Mouse (Mus musculus) common myeloid progenitor, adult 5-6 weeks (primary cell): ENCODE measurements around the gene Kif9. TPM values are rescaled to one million over a fixed set of nuclear protein-coding genes. Genes with fewer than 3 reads are reported as not detected.

Experiments
- ATAC-seq: replicated peaks from 2 replicates; pipeline ENCODE4 v1.8.0; 2016; ENCODE audit warnings: low read depth, mild to moderate bottlenecking, moderate TSS enrichment, inconsistent platforms; ENCODE audit not compliant: poor library complexity, severe bottlenecking
- total RNA-seq: library from RNA; stranded (forward); fragments of 200-1000, 187-1606 nt; gene quantifications from 2 replicates; pipeline ENCODE4 v1.2.3, GENCODE M21; 2017

Kif9 gene
- total RNA-seq: 2.1 and 2.2 TPM in 2 replicates

DNA sequence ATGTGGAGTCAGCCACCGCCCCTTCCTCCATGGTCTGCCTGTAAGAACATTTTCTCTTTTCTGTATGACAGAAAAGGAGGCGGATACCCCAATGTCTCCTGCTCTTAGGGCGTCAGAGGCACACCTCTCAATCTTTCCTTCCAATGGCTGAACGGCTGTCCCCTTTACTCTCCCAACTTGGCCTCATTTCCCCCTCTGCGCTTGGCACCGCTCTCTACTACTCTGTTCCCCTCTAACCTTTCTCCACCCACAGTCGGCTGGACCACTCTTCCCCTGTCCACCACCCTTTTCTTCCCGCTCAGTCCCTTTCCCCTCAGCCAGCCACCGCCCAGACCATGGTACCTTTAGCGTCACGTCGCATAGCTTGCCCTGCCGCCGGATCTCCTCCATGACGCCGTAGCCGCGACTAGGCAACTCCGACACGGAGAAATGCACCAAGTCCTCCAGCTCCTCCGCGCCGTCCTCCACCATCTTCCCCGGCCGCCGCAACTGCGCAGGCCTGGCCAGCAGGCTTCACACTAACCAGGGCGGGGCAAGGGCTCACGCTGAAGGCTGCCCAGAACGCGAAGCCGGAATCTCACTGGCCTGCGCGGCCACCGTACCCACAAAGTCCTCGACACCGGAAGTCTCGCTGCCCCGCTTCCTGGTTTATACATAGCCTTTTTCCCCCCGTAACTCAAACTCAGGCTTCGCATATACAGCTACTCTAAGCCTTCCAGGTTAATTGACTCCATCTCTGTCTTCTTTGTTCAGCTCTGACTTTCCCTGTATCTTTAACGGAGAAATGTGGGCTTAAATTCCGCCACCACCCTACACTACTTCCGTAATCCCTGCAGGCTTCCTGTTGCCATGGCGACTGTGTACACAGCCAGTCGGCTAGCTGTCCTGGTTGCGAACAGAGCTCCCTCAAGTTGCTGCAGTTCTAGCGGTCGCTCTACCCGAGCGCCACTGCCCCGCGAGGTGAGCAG is at the start of gene Kif9, which contains the start of gene Klhl18:
Gene Kif9 (plus strand): TSS at position 835 of the 968 bp plus-strand sequence.
Gene Klhl18 (minus strand): TSS at position 571 of the 968 bp plus-strand sequence.
- ATAC-seq: peak; percentile 87

DNA sequence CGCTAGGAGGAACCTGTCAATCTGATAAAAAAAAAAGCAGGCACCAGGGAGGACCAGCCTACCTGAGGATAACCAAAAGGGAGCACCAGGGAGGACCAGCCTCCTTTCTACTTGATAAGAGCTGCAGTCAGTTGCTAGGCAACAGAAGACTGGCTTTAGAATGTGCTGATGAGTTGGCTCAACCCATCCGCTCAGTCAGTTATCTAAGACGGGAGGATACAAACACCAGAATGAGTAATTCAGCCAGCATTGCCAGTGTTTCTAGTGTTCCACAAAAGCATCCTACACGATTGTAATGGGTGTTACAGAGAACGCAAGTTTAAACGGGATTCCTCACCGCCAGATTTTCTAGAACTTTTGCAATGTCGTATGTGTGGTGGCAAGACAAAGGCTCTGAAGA is 45.5 kb upstream of the Kif9 start:
- no peak for ATAC-seq

DNA sequence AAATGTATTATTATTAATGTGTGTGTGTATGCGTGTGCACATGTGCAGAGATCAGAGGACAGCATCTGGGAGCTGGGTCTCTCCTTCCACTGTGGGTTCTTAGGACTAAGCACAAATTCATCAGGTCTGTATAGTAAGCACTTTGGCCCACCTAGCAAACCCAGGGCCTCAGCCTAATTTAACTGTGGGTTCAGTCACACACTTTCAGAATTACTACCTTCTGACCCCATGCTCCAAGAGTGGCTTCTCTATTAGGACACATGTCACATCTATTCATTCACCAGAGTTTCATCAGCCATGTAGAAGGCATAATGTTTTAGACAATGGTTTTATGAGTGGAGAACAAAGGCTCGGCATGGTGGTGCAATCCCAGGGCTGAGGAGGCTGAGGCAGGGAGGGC is 43.7 kb upstream of the Kif9 start:
- ATAC-seq: no peak

DNA sequence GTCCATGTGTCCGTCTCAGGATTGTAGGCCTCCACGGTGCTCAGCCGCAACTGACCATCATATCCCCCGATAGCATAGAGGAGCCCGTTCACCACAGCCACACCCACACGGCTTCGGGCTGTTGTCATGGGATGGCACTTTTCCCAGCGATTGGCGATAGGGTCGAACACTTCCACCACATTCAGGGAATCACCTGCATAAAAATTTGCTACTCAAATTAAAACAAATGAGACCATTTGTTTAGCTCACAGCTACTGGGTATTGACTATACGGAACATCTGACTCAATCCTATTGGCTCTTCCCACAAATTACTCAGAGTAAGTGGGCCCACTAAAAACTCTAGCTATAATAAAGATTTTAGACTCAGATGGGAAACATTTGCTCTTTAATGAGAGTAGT is 40.7 kb upstream of the Kif9 start:
- no peak for ATAC-seq

DNA sequence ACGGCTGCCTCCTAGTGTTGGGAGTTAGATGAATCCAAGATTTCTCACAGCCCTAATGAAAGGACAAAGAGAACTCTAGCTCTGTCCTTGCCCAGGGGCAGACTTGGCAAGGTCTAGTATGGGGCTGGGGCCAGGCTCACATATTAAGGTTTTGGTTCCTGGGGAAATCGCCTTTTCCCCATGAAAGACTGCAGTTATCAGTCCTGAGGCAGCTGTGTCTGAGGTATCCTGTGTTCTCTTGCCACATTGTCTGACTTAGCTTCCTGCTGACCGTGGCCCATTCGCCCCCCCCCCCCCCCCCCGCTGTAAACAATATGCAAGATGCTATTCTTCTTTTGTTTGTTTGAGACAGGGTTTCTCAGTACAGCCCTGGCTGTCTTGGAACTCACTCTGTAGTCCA is 36.7 kb upstream of the Kif9 start:
- peak; percentile 74 for ATAC-seq

DNA sequence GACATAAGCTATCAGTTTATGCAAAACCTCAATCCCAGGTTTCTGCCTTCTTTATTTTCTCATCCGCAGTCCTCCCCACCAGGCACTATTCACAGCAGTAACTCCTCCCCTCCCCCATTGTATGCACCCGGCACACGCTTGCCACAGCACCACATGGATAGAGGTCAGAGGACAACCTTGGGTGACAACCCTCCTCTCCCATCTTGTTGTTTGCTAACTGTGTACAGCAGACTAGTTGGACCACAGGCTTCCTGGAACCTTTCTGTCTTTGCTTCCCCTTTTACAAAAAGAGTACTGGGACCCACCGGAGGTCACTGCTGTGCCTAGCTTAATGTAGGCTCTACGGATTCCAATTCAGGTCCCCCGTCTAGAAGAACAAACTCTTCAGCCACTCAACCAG is 36.2 kb upstream of the Kif9 start:
- peak; percentile 84 for ATAC-seq

DNA sequence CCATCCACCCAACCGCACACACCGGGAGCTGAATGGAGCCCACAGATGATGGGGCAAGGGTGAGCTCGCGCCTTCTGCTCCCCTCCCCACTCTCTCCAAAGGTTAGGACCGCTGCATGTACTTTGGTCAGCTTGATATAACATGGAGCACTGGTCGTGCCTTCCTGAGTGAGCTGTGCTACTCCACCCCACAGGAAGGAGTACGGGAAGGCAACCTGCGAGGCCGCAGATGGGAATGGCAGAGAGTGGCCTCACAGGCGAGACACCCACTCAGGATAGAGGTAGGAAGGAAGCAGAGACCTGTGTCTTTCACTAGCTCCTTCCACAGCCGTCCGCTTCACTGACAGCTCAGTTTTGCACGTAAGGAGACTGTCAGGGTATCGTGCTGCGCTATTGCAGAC is 28.4 kb upstream of the Kif9 start:
- ATAC-seq: no peak

DNA sequence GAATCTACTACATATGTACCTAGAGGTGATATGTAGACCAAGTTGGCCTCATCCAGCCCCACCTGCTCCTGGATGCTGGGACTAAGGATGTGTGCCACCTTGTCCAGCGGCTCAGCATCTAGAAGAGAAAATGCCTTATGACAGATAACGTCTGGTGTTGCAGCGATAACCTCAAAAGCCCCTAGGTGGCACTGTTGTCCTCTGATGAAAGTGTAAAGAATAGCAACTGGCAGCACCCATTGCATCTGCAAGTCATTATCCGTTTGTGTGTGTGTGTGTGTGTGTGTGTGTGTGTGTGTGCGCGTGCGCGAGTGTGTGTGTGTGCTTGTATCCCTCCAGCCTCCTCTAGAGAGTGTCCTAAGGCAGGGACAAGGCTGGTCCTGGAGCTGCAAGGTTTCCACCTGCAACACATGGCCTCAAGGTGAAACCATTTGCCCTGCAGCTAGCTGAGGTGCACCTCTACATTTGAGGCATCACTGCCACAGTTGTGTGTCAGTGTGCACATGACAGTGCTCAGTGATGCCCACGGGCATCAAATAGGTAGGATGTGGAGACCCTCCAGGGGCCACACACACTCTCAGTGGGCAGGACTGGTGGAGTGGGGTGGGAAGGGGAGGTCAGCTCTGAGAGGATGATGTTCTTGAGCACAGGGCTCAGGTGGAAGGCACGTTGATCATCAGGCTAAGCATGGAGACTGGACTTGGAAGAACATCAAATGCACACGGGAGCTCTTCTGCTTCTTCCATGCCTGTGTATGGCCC is 27.7 kb upstream of the Kif9 start:
- peak; percentile 95 for ATAC-seq

DNA sequence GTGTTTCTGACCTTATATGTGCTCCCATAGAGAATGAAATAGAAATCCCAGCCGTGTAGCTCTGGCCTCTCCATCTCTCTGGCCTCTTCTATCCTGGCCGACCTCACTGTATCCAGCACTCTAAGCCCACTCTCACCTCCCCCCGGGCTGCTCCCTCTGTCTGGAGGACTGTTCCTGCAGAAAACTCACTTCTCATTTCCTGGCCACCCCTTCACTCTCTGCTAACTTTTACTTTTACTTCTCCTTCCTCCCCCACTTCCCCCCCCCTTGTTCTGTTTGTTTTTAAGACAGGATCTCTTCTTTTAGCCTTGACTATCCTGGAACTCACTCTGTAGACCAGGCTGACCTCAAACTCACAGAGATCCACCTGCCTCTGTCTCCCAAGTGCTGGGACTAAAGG is 24.2 kb upstream of the Kif9 start:
- peak; percentile 57 for ATAC-seq

DNA sequence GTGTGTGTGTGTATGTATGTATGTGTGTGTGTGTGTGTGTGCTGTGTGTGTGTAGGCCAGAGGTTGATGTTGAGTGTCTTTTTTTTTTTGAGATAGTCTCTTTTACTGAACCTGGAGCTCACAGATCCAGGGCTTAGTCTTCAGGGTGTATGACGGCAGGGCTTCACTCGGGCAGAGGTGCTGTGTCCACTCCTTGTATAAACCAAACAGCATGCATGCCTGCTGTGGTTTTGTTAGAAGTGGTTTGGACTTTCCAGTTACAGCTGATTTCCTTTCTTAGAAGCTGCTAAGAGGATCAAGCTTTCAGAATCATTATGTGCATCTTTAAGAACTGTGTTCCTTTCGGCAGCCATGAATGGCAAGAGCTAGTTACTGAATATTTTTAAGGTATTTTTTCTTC is 18.8 kb upstream of the Kif9 start:
- ATAC-seq: no peak

DNA sequence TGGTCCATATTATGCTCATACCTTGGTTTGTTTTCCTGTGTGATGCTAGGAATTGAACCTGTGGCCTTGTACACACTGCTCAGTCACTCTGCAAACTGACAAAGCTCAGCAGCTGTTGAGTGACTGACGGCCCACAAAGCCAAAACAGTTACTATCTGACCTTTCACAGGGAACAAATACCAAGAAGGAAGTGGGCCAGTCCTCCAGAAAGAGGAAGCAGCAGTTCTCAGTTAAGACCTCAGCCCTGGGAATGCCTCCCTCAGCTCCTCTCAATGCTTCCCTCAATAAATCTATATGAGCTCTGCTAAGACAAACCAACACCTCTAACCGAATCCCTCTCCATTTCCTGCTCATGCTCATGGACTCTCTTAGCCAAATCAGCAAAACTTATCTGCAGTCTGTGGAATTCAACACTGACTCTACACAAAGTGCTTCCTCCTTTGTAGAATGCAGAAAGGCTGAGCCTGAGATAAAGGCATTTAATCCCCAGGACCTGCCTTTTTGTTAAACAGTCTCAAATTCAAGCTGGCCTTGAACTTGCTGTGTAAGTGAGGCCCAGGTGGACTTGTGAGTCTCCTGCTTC is 17.5 kb upstream of the Kif9 start:
- ATAC-seq: peak; percentile 80

DNA sequence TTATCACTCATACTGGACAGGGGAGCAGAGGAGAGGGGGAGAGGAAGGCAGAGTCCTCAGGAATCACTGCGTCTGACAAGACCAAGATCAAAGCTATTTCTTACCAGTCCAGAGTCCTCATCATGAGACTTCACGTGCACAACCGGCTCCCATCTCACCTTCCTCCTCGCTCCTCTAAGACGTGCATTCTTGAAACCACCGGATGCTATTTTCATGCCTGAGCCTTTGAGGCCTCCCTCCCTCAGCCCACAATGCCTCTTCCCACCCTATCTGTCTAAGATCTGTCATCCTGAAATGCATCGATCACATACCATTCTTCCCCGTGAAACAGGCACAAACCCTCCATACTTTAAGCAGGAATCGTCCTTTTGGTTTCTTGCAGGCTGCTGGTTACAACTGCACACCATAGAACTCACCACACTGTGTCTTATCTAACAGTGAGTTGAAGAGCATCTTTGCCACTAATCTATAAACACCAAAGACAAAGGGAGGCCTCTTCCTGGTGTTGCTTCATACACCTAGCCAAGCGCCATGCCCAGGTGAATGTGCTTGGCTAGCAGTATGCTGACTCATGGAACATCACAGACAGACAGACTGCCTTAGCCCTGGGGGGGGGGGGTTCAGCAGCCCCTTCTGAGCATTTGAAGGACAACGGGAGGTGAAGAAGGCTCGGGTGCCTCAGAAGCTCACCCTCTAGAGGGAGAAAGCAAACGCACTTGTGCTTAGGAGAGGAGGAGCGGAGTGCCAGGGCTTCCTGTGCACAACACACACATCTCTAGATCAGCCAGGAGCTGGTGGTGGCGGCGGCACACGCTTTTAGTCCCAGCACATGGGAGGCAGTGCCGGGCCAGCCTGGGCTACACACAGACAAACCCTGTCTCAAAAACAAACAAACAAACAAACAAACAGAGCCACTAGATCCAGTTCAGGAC is 15.6 kb upstream of the Kif9 start:
- ATAC-seq: peak; percentile 8; the same call in 1 of the 2 replicates

DNA sequence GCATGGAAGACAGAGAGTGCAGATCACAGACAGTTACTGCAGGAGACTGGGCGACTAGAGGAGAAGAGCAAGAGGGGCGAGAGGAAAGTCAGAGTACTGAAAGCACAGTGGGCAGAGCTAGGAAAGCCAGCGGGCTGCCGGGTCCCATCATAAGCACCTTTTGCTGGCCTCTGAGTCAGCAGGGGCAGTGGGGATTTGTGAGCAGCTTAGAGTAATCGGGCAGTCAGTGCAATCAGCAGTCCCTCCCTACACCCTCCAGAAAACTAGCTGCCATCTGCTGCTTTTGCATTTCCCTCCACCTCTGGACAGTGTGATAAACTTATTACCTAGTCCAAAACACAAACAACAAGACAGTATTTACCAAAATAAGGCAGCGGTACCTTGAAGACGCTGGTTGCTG is 14.4 kb upstream of the Kif9 start:
- ATAC-seq: no peak

DNA sequence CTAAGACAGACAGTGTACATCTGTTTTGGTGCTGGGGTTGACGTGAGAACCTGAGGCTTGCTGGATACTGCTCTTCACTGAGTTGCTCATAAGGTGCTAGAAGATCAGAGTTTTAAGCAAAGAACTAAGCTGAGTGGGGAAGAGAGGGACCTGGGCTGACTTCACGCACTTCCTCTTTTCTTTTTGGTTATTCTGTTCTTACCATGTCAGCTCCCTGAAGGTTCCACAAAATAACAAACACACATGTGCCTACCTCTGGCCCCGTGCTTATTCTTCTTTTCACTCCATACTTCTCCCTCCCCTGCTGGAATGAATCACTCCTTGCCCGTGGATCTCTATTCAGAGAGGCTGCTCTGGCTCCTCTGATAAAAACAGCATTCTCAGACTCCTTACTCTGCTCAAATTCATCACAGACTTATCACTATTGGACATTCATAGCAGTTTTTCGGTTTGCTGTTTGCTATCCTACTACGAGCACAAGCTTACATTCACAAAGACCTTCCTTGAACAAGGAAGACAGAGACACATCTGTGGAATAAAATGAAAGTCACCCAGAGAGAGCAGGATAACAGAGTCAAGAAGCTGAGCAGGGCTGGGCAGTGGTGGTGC is 12.7 kb upstream of the Kif9 start:
- peak; percentile 42 for ATAC-seq

DNA sequence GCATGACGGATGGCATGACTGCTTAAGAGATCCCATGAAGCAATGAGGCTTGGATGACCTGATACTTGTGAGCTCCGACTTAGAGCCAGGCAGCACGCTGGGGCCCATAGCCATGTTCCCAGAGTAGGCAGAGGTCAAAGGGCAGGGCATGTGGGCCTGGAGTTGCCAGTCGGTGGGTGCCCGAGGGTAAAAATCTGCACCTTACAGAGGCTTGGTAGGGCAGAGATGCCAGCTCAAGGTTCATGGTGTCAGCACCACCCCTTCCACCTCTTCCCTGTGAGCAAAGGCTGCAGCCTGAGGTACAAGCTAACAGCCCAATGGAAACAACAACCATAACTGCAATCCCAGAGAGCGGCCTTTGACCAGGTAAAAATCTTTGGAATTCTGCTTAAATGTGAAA is 11.4 kb upstream of the Kif9 start:
- no peak for ATAC-seq

DNA sequence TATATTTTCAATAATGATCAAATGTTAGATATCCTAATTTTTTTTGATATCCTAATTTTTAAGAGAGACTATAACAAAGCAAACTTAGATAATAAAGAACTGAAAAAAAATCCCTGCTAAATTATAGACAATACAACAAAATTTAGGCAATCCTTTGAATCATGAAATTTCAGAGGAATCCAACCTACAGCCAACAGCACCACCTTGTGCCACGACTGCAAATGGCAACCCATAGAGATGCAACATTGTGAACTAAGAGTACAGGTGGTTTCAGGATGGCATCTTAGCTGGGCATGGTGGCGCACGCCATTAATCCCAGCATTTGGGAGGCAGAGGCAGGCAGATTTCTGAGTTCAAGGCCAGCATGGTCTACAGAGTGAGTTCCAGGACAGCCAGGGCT is 10.6 kb upstream of the Kif9 start:
- ATAC-seq: peak; percentile 39; the same call in 1 of the 2 replicates

DNA sequence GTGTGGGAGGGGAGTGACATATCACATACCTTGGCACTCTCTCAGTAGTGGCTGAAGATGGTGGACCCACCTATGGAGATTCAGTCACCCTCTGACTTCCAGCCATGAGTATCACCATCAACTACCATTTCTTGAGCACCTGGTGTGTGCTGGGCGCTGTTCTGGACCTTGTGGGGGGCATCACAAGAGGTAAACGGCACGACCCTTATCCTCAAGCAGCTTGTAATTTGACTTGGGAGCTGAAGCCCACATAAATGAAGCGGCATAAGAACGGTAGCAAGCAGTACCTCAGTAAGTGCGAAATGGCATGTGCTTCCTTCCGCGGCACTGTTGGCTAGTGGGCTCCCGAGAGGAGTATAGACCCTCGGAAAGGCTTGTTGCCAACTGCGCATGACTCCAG is 1.2 kb downstream of the Kif9 start:
- no peak for ATAC-seq

DNA sequence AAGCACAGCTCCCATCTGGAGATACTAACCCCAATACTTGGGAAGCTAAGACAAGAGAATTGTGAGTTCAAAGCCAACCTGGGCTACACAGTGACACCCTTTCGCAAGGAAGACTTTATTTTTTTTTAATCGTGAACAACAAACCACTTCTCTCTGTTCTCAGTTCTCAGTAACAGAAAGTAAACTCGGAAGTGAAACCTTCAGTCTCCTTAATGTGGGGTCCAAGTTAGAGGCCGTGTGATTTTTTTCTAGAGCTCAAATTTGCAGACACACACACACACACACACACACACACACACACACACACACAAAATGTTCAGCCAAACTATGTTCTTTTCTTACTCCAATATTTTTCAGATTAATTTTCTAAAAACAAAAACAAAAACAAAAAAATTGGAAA is 1.9 kb downstream of the Kif9 start:
- ATAC-seq: no peak

DNA sequence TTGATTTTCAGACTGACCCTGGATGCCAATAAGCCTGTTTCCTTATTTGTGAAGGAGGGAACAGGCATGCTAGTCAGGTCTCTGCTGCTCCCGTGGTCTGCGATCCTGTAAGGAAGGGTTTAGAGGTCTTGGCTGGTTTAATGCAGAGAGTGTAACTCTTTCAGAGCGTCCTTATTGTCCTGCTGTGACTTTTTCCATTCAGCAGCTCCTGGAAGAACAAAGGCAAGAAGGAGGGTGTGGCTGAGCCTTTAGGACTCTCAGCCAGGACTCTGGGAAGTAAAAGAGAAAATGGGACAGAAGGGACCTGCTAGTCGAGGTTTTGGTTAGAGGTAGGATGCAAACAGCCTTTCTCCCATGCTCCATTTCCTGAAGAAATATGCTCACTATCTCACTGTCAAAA is 12.1 kb downstream of the Kif9 start:
- ATAC-seq: no peak
